Mouse (Mus musculus) mesoderm, embryonic 11.5 days (tissue): ENCODE data around the gene Ephb2.

Experiments
- DNase-seq: peaks from one replicate; pipeline ENCODE4 v3.0.0-alpha.2; 2012; ENCODE audit warnings: low read depth, low spot score

The Ephb2 gene

DNA sequence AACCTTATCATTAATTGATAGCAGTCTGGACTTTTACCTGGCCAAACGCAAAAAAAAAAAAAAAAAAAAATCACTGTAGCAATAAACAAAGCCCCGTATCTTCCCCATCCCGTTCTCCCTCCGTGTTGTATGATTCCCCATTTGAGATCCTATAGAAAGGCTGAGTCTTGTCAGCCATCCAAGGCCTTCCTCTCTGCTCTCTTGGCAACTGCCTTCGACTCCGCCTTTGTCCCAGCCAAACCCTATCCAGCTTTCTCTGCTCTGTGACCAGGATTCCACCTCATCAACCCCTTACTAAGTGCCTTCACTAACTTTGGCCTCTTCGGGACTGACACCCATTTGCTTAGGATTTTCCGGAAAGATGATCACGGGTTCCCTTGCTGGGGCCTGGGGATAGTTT is 2.2 kb upstream of the Ephb2 start:
- DNase-seq: no peak

DNA sequence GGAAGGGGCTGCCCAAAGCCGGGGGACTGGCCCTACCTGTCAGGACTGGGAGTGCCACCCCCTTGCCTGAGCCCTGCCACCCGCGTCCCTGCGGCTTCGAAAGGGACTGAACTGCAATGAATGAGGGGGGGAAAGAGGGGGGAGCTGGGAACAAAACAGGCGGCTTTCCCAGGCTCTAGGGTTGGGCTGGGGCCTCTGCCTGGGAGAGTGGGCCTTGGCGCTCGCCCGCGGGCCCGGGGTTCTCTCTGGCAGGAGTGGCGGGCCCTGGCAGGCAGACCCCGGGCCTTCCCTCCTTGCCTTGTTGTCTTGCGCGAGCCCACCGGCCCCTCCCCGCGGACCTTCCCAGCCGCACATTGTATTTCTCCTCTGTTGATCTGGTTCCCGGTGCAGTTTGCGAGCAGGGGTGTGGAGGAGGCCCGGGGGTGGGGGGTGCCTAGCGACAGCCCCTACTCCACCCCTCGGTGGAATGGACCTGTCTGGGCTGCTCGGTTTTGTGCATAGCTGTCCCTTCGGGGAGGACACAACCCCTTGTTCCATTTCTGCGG is 671 bp upstream of the Ephb2 start:
- DNase-seq: peak; percentile 75

DNA sequence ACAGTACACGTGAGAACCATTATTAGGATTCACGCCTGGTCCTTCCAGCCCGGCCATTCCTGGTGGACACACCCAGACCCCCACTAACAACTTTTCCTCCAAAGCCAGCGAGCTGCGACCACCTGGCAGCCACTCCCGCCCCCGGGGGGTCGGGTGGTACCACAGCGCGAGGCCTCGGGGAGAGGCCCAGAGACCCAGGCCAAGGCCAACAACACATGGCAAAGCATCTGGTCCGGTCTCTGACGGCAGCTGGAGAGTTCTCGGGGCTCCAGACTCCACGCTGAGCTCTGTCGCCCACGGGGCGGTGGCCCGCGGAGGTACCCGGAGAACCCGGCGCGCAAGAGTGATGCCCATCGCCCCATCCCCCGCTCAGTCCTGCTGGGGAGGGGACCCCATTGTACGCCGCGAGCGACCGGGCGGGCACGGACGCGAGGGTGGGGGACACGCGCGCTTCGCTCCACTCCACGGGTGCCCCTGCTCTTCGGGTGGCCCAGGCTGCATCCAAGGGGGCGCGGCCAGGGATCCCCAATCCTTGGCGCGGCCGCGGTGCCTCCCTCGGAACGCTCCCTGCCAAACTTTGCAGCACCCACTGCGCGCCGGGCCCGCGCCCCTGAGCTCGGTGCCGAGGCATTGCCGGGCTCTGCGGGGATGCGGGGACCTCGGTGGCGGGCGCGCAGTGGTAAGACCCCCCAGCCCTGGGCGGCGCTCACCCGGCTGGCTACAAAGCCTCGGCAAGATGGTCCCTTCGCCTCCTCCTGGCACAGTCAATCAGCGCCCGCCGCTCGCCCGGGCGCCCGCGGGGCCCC is 770 bp downstream of the Ephb2 start:
- no peak for DNase-seq

DNA sequence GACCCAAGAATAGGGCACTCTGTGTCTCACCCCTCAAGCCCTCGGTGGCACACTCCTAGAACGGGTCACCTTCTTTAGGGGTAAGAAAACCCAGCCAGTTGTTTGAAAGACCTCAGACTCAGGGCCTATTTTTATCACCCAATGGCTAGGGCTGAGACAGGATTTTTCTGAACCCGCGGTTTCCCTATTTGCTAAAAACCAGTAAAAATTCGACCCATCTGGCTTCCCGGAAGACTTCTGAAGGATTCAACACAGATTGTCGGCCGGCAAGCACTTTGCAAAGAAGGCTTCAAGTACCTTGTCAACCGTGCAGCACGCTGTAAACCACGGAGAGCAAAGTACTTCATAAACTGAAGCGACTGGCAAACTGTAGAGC is 1.4 kb downstream of the Ephb2 start:
- no peak for DNase-seq

DNA sequence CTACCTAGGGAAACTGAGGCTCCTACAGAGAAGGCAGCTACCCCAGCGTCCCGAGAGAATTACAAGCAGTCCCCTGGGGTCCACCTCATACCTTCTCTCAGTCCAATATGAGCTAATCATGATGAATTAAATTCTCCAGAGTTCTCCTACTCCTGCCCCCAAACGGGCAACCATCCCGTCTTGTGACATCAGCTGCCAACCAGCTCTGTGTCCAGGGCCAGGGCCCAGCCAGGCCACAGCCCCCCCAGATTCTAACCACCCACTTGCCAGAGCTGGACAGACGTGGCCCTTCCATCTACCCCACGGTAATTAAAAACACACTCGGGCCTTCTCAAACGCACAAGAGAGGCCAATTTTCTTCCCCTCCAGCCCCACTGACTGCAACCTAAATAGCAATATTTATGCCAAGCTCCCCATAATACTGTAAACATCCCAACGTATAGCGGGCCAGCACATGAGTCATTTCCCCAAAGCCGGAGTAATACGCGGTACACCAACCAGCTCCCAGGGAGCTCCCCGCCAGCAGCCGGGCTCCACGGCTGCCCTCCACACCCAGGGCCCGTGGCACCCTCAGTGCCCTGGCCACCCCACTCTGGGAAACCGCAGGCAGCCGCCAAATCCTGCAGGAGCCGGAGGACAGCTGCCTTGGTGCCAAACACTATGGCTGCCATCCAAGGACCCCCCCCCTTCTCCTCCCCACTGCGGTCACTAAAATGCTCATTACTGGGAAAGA is 2.0 kb downstream of the Ephb2 start:
- DNase-seq: no peak

DNA sequence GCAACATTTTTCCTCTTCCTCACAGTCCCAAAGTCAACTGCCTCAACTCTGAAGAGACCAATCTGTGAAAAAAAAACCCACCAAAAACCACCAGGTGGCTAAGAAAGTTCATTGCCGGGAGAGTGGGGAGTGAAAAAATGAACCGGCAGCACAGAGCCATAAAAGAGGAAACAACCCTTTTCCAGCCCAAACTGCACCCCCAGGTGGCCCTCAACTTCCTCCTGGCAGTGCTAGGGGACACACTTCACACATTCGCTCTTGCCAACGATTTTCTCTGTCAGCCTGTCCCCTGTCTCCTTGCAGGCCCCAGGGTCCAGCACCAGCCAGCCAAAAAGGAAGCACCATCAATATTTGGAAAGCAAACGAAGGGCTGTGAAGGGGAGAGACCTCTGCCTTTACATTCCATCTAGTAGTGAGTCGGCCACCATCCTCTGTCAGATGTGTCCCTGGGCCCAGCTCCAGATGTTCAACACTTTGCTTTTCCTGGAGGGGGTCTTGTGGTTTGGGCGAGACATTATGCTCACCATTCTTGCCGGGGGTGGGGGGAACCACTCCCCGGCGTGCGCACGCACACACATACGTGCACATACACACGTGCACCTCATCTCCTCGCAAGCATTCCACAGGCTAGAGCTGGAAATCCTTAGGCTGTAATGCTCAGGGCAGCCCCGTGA is 3.1 kb downstream of the Ephb2 start:
- DNase-seq: no peak

DNA sequence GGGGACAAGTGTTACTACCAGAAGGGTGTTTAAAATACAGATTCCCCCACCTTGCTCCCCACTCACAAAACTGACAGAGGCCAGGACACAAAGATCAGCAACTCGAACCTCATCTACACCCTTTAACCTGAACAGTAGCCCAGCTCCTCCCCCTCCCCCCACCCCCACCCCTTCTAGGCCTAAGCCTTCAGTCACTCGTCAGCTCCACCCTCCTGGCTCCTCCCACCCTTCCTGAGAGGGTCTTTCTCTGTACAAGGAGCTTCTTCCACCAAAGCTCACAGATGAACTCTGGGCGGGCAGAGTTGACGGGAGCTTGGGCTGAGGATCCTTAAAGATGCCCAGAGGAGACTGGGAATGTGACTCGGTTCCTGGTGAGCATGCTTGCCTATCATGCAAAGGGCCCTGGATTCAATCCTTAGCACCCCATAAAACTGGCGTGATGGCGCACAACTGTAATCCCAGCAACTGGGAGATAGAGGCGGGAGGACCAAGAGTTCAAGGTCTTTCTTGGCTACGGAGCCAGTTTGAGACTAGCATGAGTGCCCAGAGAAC is 5.4 kb downstream of the Ephb2 start:
- DNase-seq: no peak

DNA sequence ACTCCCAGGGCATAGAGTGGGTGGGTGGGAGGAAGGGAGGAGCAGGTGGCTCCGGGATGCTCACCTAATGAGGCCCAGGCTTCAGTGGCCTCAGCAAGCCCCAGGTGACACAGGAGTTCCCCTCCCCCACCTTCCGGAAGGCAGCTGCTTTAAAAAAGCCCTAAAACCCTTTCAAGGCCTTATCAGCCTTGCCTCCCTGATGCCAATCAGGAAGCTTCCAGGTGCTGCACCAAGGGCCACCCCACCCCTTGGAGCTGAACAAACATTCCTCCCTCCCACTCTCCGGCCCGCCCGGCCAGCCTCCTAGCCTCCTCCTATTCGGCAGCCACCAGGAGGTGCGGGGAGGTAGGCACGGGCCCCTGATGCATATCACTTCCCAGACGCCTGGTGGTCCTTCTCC is 6.0 kb downstream of the Ephb2 start:
- DNase-seq: no peak

DNA sequence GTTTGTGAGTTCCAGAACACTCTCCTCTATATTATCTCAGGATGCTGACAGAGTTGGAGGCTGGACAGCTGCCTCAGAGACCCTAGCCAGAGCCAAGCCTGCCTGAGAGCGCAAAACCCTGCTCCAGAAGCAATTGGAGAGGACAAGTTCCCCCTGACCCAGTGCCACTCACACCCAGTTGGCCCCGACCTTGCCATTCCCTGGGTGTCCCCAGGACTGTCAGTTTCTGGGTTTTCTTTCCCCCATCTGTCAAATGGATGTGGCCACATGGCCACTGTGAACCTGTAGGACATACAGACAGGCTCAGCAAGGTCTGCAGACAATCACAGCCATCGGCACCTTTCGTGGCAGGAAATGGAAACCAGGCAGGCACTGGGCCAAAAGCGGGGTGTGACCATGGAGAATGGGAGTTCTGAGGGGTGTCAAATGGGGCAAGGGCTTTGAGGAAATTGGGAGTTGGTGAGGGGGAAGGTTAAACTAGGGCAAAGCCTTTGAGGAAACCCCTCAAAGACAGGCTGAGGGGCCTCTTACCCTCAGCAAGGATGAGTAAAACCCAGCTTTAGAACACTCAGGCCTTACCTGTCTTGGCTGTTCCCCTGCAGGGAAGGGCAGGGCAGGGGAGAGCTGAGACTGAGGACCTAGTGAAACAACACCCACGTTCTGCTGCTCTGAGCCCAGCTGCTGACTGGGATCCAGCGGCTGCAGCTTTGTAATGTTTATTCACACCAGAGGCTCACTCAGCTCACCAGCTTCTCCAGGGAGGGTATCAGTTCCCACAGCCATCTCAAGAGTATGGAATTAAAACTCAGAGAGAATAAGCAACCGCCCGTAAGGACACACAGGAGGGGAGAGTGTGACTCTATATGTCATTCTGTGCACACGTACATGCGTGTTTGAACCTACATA is 6.9 kb downstream of the Ephb2 start:
- no peak for DNase-seq

DNA sequence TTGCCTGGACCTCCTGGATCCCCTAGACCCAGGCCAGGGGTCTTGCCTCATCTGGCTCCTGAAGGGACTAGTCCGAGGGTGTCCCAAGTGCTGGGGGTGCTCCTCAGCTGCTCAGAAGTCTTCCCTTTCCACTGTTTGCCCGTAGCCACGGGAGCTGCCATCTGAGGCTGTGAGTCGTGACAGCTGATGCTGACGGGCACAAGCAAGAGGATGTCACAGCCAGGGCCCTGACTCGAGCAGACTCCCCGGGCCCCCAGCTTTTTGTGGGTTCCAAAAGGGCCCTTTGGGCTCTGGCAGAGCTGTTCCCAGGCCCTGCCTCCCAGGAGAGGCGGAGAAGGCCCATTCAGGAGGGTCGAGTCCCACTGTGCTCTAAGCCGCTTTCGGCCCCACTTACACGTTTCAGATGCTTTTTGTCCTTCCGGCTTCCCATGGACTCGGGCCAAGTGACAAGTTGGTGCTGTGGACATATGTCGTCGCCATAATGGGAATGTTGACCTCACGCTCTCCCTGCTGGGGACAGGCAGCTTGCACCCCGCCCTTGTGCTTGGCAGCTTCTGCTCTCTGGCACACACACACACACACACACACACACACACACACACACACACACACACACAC is 10.7 kb downstream of the Ephb2 start:
- no peak for DNase-seq

DNA sequence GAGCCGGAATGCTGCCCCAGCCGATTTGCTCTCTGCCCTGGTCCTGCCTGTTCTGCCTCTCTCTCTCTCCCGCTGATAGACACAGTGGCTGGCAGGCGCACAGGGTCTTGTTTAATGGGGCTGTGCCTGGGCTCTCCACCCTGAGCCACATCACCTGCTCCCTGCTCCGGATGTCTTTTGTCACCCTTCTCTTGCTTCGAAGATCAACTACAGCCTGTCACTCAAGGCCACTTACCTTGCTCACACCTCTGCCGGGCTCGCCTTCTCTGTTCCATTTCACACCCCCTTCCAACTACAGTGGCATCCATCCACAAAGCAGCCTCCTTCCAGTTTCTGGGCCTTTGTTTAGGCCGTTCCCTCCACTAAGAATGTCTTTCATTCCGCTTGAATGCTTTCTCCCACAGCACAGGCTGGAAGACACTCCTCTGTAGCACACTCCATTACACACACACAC is 15.7 kb downstream of the Ephb2 start:
- no peak for DNase-seq

DNA sequence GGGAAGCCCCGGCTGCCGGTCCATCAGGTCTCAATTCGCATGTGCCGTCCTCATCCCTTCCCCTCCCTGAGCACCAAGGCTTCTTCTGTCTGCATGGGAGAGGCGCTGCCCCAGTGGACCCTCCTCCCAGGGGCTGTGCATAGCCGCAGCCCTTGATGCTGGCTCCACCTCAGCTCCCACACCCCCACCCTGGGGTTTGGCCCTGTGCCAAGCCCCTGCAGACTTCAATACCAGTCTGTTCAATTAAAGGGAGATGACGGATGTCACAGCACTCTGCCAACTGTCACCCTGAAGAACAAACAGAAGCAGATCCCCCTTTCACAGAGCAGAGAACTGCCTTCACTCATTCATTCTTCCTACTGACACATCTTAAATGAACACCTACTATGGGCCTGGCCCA is 19.1 kb downstream of the Ephb2 start:
- DNase-seq: no peak

DNA sequence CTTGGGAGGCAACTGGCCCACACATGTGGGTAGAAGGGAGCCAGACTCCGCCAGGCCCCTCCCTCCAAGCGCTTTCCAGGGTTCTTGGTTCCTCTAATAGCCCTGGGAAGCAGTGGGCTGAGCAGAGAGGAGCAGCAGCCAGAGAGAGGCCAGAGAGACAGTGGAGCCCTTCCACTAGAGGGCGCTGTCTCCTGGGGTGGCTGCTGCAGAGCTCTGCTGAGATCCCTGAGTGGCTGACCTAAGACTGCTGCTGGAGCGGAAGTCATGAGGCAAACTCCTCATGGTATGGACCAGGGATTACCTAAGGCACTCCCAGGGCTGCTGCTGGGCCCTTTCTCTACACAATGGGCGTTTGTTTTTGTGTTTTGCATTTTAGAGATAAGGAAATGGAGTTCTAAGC is 20.4 kb downstream of the Ephb2 start:
- no peak for DNase-seq

DNA sequence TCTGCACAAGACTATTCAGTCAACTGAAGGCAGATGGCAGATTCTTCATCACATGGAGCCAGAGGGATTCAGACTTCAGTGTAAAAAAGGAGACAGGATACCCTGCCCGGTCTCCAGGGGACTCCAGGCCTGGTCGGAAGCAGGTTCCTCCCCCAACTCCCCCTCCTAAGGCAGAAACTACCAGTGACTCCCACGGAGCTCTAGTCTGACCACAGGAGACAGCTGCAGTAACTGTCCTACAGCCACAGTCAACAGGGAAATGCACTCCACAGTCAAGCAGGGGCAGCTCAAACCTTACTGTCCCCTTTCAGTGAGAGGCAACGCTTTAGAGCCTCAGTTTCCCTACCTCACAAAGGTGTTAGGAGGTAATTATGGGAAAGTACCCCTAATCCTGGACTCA is 23.2 kb downstream of the Ephb2 start:
- DNase-seq: no peak

DNA sequence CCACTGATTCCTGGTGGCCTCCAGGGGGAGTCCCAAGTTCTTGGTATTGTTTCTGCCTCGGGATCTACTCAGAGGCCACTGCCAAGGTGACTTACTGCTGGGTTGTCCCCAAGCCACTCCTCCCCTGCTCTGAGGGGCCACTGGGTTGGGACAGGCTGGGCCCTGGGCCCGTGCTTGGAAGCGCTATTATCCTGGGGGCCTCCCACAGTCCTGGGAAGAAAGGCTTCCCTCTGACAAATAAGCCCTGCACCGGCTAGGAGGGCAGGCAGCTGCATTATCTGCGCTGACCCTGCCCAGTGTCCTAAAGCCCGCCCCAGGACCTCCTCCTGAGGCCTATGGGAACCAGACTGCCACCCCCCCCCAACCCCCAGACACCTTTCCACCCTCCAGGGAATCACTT is 24.2 kb downstream of the Ephb2 start:
- no peak for DNase-seq

DNA sequence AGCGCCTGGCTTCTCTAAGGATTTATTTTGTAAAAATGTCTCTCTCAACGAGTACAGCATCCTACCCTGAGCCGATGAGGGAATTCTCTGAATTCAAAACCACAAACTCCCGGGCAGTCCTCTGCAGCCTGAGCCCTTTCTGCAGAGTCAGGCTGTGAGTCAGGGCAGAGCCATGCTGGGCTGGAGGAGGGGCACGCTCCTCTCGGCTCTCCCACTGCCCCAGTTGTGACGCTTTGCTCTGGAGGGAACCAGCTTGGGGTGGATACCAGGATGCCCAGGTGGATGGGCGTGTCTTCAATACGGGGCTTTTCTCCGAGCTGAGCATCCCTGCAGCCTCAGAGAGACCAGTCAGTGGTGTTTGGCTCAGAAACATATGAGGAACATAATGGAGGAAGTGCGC is 27.3 kb downstream of the Ephb2 start:
- peak; percentile 54 for DNase-seq

DNA sequence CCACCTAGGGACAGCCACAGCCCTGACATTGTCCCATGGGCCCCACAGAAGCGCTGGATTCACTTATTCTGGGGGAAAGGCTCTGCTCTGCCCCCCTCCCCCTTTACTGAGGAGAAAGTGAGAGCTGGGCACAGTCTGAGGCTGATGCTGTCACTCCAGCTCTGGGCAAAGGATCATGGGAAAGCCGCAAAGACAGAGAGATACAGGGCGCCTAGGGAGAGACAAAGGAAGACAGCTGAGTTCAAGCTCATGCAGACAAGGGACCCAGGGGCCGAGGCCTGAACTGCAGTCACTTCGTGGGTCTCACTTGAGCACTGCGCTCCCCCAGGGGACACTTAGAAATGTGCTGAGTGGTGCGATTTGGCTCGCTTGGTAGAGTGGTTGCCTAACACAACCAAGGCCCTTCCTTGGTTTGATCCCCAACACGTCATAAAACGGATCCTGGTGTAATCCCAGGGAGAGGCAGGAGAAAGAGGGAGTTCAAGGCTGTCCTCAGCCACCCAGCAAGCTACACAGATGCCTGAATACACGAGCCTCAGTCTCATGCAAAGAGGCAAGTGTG is 28.3 kb downstream of the Ephb2 start:
- no peak for DNase-seq

DNA sequence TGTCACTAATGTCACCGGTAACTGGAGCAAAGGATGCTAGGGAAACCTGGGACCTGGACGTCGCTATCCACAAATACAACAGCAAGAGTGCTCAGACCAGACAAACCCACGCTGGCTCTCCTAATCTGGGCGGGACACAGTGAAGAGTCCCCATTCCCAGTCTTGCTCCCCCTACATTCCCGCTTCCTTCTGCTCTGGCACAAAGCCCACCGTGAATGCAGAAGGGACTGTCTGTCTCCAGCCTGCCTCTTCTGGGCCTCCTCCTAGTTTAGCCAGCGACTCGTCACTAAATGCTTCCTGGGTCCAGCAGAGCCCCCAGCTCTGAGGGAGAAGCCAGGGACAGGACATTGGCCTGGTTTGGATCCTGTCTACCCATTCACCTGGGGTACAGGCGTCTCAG is 29.5 kb downstream of the Ephb2 start:
- no peak for DNase-seq

DNA sequence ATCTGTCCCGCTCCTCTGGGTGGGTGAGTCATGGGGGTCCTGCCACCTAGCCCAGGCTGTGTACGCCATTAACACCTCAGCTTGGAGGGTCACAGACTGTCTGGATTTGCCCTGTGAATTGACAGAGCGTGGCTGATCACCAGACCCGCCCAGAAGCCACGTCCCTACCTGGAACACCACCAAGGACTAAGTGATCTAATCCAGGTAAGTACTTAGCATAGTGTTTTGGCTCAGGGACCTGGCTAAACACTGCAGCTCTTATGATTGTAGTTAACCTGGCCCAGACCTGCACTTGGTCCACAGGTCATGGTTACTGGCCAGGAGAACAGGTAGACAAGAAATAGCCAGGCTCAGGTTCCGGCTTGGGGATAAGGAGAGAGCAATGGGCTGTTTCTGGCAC is 31.4 kb downstream of the Ephb2 start:
- DNase-seq: no peak

DNA sequence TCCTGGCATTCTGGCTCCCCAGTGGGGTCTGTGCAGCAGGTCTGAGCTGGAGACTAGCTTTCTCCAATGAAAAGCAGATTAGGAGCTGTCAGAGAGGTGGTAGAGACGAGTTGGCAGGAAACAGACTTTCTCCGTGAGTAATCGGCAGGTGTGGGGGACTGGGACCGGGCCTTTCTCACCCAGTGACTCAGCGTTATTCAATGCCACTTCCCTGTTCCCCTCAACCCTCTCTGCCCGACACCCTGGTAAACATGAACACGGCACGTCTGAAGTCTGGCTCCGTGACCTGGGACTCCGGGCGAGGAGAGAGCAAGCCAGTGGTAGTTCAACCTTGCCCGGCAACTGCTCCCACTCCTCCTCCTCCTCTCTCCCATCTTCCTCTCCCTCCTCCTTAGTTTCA is 33.3 kb downstream of the Ephb2 start:
- DNase-seq: no peak
